Mouse (Mus musculus): Measurements from ENCODE around the gene Pkd1l1.

Gene Pkd1l1

DNA sequence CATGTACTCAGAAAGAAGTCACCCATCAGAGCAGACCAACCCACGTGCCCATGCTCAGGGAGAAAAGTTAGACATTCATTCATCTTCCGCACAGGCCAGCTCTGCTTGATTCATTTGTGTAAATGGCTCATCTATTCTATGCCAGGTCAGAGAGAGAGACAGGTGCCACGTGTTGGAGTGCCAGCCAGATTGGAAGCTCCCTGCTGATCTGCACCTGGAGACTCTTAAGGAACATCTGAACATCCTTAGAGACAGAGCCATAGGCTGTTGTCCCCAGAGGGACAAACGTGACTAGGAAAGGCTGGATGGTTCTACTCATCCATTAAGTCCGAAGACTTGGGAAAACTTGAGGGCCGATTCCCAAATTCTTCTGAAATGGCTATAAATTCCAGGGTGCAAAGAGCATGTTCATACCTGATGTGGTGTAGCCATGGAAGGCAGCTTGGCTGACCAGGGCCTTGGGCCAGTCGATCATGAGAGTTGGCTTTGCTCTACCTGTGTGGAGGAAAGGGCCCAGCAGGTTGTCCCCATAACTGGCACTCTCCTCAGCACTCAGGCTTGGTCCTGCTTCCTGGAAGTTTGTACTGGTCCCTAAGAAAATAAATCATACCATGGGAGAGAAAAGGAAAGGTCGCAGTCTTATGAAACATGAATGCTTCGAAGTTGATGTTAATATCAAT lies 36.5 kb downstream of the Pkd1l1 start:
- no peak for DNase-seq (ENCODE audit: low spot score)

DNA sequence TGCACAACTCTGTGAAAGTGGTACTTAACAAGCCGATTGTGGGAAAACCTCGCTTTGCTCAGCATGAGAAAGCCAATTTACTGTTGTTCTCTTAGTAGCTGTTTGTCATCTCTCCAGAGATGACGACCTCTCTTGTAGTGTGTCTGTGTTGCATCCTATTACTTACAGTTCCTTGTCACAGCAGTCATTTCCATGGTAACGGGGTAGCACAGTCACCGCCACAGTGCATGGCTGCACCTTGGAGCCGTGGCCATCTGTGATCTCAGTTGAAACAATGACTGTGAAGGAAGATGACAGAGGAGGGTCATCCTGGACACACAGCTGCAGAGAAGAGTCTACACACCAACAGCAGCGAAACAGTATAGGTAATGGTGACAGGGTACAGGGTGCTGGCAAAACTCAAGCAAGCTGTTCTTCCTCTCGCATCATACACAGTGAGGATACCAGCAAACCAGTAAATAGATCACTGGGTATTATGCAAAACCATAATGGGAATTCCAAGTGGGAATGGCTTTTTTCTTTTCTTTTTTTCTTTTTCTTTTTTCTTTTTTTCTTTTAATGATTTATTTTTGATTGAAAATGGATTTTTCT lies 56.9 kb downstream of the Pkd1l1 start:
- peak; percentile 6 for DNase-seq (ENCODE audit: low spot score)

DNA sequence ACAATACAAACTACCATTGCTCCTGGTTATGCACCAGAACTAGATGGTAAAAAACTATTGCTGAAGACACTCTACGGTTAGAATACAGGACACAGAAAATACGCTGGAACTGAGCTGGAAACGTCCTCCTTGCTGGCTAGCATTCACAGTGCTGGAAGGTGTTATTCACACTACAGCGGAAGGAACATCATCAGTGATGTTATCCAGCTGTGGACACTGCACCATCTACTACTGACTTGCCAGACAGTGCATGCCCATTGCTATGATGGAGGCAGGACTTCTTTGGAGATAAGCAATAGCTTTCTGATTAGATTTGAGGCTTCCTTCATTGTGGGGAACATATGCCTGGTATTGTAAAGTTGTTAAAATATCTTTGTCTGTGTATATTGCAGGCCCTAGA lies 90.3 kb downstream of the Pkd1l1 start:
- no peak for DNase-seq (ENCODE audit: low spot score)

DNA sequence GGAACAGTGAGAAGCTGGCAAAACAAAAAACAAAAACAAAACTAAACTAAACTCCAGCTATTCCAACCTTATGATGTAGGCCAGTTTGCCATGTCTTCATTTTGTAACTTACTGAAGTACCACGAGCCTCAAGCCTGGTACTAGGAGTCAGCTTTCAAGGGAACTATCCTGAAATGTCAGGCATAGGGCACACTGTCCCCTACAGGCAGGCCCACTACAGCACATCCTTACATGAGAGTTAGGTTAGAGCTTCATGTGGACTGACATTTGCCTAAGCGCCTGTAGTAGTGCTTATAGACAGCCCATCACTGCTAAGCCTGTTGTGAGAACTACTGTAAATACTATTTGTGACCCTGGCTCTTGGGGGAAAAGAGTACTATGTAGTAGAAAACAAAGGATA lies 91.5 kb downstream of the Pkd1l1 start:
- DNase-seq (ENCODE audit: low spot score) = peak; percentile 27

- no peak for DNase-seq (ENCODE audit: low spot score)
Measured at GRCm38 (mm10) chr11:8870115-8870514, 103.0 kb downstream of the Pkd1l1 start.

- DNase-seq (ENCODE audit: low spot score) = no peak
Measured at GRCm38 (mm10) chr11:8866021-8866420, 107.0 kb downstream of the Pkd1l1 start.

DNA sequence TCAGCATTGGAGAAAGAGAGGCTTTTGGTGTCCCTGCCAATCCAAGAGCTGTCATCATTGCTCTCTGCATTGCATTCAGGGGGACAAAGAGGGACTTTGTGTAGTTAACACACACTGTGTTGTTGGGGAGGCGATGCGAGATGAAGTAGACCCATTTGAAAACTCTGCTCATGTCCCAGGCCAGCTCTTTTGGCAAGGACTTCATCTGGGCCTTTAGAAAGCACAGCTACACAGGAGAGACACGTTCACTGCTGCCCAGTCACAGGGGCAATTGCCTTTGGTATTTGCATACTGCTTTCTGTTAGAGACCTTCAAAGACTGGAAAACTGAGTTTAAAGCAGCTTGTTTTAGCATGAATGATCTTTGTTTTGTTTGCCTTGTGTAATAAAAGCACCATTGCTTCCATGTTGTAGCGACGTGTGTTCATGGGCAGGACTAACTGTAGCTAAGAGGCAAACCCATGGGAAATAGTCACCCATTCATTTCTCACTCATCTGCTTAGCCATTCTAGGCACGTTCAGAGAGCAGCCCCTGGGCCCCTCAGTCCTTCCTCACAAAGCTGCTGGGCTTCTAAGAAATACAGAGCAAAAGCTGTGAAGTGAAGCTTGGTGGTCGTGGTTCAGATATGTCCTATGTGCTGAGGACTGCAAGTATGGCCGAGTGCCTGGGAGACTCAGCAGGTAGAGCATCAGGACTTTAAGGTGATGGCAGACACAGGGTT lies 109.0 kb downstream of the Pkd1l1 start:
- DNase-seq (ENCODE audit: low spot score) = no peak

- DNase-seq (ENCODE audit: low spot score) = no peak
Measured at GRCm38 (mm10) chr11:8862426-8862825, 110.6 kb downstream of the Pkd1l1 start.

- DNase-seq (ENCODE audit: low spot score) = no peak
Measured at GRCm38 (mm10) chr11:8861978-8862377, 111.1 kb downstream of the Pkd1l1 start.

DNA sequence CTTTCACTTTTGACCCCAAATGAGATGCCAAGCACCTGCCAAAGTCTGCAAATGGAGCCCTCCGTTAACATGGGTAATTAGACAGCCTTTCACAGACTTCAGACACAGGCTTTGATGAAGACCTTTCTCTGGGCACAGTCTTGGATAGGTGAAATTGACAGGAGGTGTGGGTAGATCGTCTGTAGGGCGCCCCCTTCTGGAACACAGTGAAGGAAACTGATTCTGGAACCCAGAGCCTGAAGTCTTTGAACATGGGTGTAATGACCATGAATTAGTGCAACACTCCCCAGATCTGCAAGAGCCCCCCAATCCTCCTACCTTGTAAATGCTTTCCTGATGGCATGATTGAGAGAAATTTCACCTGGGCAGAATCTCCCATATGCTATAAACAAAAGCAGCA lies 112.2 kb downstream of the Pkd1l1 start:
- DNase-seq (ENCODE audit: low spot score) = peak; percentile 41

DNA sequence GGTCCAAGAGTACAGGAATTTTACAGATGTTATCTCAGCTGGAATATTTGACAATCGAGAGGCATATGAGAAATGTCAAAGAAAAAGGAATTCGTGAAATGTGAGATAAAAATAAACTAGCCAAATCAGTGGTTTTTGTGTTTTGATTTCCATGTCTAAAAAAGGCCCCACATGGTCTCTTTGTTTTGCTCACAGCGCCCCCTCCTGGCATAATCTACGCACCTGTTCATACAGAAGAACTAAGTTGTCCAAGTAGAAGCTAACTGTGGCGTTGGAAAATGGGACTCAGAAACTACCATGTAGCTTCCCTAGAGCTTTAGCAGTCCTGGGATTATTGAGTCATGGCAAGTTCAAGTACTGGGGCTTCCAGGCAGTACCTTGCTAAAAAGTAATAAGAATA lies 113.2 kb downstream of the Pkd1l1 start:
- peak; percentile 87 for DNase-seq (ENCODE audit: low spot score)

DNA sequence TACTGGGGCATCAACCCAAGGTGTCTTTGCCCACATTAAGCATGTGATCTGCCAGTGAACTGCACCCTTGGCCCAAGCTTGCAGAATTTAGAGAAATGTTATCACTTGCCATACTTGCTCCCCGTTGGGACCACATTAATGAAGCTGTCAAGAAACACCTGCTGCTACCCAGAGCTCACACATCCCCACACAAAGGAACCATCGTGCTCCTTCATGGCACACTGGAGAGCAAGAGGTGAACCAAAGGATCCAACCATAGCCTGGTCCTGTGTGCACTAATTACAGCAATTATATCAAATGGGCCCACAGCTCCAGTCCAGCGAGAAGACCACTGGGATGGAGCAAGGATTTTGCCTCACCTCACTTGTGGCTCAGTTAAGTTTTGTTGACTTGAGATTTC lies 114.0 kb downstream of the Pkd1l1 start:
- DNase-seq (ENCODE audit: low spot score) = no peak

DNA sequence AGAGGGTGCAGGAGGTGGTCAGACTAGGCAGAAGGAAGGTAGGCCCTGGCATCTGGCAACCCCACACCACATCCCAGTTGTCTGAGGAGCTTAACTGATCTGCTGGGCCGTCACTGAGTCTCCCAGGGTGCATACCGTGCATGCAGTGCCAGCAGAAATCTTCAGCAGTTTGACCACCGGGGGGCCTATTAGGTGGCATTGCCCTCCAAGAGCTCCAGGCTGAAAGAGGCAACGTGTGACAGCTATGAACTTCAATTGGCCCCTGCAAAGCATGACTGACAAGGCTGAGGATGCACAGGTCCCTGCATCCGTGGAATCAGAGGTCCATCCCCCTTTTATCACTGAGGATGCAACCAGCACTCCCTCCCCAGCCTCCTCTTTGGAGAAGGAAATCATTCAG lies 116.9 kb downstream of the Pkd1l1 start:
- DNase-seq (ENCODE audit: low spot score) = no peak

DNA sequence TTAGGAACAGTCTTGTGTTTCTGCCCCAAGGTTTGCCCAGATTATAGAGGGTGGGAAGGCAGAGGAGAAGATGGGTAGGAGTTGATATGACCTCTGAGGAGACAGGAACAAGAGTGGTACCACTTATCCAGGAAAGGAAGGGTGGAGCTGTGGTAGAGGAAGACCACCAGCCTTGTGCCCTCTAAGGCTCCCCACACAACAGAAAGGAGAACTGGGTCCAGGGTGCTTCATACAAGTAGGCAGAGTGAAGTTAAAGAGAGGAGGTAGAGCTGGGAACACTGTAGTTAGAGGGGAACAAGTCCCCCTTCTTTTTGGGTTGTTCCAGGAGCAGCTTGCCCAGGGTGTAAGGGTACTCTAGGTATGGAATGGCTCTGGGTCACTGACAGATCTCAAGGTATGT lies 125.0 kb downstream of the Pkd1l1 start:
- no peak for DNase-seq (ENCODE audit: low spot score)

- DNase-seq (ENCODE audit: low spot score) = no peak
Measured at GRCm38 (mm10) chr11:8847627-8848026, 125.4 kb downstream of the Pkd1l1 start.

DNA sequence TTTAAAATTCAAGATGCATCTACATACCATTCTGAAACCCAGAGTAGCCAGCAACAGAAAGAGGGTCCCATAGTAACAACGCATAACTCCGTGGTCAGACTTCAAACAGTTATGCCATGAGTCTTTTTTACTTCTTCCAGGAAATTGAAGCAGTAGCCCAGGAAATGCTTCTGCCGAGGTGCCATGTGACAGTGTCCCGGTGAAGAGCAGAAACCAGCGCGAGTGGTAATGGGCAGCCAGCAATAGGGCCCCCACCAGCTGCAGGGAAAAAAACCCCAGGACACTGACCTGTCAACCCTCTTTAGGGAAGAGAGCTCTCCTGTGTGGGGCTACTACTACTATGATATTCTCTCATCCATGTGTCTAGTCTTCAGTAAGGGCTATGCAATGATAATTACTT lies 136.9 kb downstream of the Pkd1l1 start:
- DNase-seq (ENCODE audit: low spot score) = no peak

DNA sequence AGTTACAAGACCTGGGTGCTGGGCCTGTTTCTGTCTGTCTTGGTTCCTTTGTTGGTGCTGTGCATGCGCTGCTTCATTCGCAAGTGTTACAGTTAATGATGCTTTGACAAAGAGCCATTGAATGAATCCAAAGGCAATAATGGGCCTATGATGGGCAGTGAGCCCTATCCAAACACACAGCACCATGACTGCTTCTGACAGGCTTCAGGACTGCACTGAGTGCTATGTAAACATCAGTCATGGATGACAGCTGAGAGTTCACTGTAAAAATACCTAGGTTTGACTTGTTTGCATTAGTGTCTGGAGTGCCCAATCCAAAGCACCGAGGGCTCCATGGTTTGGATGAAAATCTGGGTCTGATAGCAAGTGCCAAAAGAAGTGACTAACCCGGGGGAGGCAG lies 138.9 kb downstream of the Pkd1l1 start:
- DNase-seq (ENCODE audit: low spot score) = no peak

DNA sequence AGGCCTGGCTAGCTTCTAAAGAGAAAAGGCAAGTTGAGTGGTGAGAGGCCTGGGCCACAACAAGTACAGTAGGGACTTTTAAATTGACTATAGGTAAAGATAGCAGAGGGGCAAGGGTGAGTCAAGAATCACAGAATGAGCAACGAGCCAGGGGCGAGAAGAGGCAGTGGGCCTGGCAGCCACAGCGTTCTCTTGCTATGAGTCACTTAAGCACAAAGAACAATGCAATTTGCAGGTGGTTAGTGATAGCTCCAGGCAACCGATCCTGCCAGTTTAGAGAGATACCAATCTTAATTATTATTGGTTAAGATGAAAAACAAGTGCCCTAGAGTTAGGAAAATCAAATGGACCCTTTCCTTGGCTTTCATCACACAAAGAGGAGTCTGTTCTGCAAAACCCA lies 142.5 kb downstream of the Pkd1l1 start:
- DNase-seq (ENCODE audit: low spot score) = no peak

- peak; percentile 34 for DNase-seq (ENCODE audit: low spot score)
Measured at GRCm38 (mm10) chr11:8829561-8829960, 143.5 kb downstream of the Pkd1l1 start.

- no peak for DNase-seq (ENCODE audit: low spot score)
Measured at GRCm38 (mm10) chr11:8828836-8829526, 144.1 kb downstream of the Pkd1l1 start.

- no peak for DNase-seq (ENCODE audit: low spot score)
Measured at GRCm38 (mm10) chr11:8826609-8827008, 146.5 kb downstream of the Pkd1l1 start.

- peak; percentile 39 for DNase-seq (ENCODE audit: low spot score)
Measured at GRCm38 (mm10) chr11:8826046-8826445, 147.0 kb downstream of the Pkd1l1 start.

GRCm38 (mm10) chr11:8825413-8825812 lies 147.7 kb downstream of the Pkd1l1 start:
- DNase-seq (ENCODE audit: low spot score) = no peak

All from embryo, embryonic 10.5 days (tissue).